Mouse (Mus musculus) ES-E14 (cell line): ENCODE results near the gene Tnip3.

Experiments
- CHD2 ChIP-seq: IDR thresholded peaks from 2 replicates; pipeline ENCODE4 v1.6.1; 2014; ENCODE audit warnings: mild to moderate bottlenecking, low read depth, low read length, inconsistent platforms
- HCFC1 ChIP-seq: IDR thresholded peaks from 2 replicates; pipeline ENCODE4 v1.6.1; 2012; ENCODE audit warnings: low read length, inconsistent platforms, borderline replicate concordance; ENCODE audit not compliant: insufficient read depth

DNA sequence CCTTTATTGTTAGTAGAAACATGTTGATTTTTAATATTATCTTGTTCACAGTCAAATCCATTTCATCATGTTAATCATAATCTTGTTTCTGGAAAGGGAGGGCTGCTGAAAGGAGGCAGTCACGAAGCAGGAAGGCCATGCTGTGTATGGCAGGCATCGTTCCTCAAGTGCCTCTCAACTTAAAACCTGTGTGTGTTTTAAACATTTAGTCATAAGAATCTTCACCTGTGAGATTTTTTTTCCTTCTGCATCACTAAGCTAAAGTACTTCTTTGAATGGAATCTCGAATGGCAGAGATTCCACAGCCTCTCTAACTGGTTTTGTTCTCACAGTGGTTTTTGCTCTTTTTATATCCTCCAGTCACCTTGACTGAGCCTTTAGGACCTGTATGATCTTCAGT lies 121.3 kb downstream of the Tnip3 start:
- TF ChIP-seq CHD2: no peak
- TF ChIP-seq HCFC1: no peak
